Mouse (Mus musculus) C2C12 (cell line): Measurements from ENCODE around the gene Fam160b1.

Experiments
- CTCF ChIP-seq: IDR thresholded peaks from one replicate; pipeline ENCODE4 v1.5.1; 2011; ENCODE audit not compliant: control insufficient read depth, insufficient read depth, insufficient read length
- MAX ChIP-seq: IDR thresholded peaks from one replicate; pipeline ENCODE4 v1.6.1; 2011; ENCODE audit warnings: mild to moderate bottlenecking, control low read depth
- MYOG ChIP-seq: IDR thresholded peaks from one replicate; pipeline ENCODE4 v1.6.1; 2011; ENCODE audit not compliant: control insufficient read depth, insufficient read length; ENCODE audit errors: extremely low read depth
- USF1 ChIP-seq: IDR thresholded peaks from one replicate; pipeline ENCODE4 v1.6.1; 2011; ENCODE audit warnings: low read depth, mild to moderate bottlenecking, control low read depth, moderate library complexity

DNA sequence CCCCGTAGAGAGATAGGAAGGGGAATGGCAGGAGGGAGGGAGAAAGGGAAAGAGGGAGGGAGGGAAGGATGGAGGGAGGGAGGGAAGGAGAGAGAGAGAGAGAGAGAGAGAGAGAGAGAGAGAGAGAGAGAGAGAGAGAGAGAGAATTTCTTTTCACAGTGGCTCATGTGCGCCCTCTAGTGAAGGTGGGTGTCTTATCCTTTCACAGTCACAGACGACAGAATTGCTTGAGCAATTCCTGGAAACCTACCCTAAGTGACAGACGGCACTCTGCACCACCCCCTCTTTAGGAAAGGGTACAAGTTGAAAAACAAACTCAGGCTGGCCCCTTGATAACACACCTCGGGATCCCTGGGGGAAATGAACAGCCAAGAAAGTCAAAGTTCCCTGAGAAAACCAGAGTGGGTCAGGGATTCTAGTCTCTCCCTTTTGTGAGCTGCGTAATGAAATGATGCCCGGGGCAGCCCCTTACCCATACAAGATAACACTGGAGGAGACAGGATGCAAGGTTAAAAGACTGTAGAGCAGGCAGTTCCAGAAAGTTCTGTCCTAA lies 34.7 kb upstream of the Fam160b1 start:
- TF ChIP-seq MYOG, result no peak
- peak; percentile 38 for TF ChIP-seq CTCF
- TF ChIP-seq MAX, result no peak
- TF ChIP-seq USF1, result no peak
